Mouse (Mus musculus) forebrain, embryonic 10.5 days (tissue): ENCODE results near the gene Ddx19b. TPM values are rescaled to one million over a fixed set of nuclear protein-coding genes. Genes with fewer than 3 reads are reported as not detected.
"Not testable (repeated sequence)": the region's sequence is repeated elsewhere in the genome, so short reads cannot be mapped to it uniquely, and the experiment has no call there.

Experiments
- DNase-seq: peaks from one replicate; pipeline ENCODE4 v3.0.0-alpha.2; 2017; ENCODE audit warnings: low spot score; ENCODE audit errors: extremely low spot score
- H3K27ac ChIP-seq: fragments of 300-500 bp; sonication (generic); 2 replicates; pipeline ENCODE4 v1.5.1; 2016; ENCODE audit warnings: mild to moderate bottlenecking
- H3K27me3 ChIP-seq: fragments of 300-500 bp; sonication (generic); 2 replicates; pipeline ENCODE4 v1.6.1; 2016; ENCODE audit warnings: mild to moderate bottlenecking; ENCODE audit not compliant: poor library complexity, severe bottlenecking
- H3K36me3 ChIP-seq: fragments of 300-500 bp; sonication (generic); replicated peaks from 2 replicates; pipeline ENCODE4 v1.6.1; 2016; ENCODE audit warnings: mild to moderate bottlenecking, moderate library complexity
- H3K4me1 ChIP-seq: fragments of 300-500 bp; sonication (generic); 2 replicates; pipeline ENCODE4 v1.6.1; 2016
- H3K4me3 ChIP-seq: fragments of 300-500 bp; sonication (generic); 2 replicates; pipeline ENCODE4 v1.5.1; 2016; ENCODE audit warnings: mild to moderate bottlenecking, moderate library complexity
- H3K9me3 ChIP-seq: fragments of 300-500 bp; sonication (generic); 2 replicates; pipeline ENCODE4 v1.6.1; 2016; ENCODE audit warnings: mild to moderate bottlenecking, moderate library complexity
- WGBS: fragments of 180-500 bp; shearing (Covaris S2); methylation state at CpG from one replicate; pipeline ENCODE4 v1.1.7; 2016; 5-methylcytosine and 5-hydroxymethylcytosine counted together
- polyA plus RNA-seq: library from polyadenylated mRNA; unstranded; fragments of >200 nt; fragmentation: Nextera tagmentation; extraction: Ambion mirVana; gene quantifications from 2 replicates; pipeline ENCODE4 v1.2.1, GENCODE M21; 2016

Ddx19b gene
- 11.8 and 12.4 TPM in 2 replicates for polyA plus RNA-seq

- WGBS = 96% methylated on average over 19 of the region's 19 CpGs
- DNase-seq = no peak
- peaks cover 35% of the 10 kb centered on the region for H3K4me1 ChIP-seq
- H3K4me3 ChIP-seq = no peak within 1 kb of the TSS
- peaks cover 14% of the 10 kb centered on the region for H3K36me3 ChIP-seq
- no peak within 1 kb of the TSS for H3K27ac ChIP-seq
- H3K9me3 ChIP-seq = no peaks in the 10 kb centered on the region
- H3K27me3 ChIP-seq = peaks cover 16% of the 10 kb centered on the region
Measured at GRCm38 (mm10) chr8:111031572-111031971, at the start of gene Ddx19b. Gene Ddx19b (minus strand): TSS chr8:111031751.

GRCm38 (mm10) chr8:111079861-111080271 lies 48.3 kb upstream of the Ddx19b start:
- Histone ChIP-seq H3K27ac (peak overlapping the region; percentile 60), H3K27me3 (no peaks in the 10 kb centered on the region), H3K4me1 (peaks cover 42% of the 10 kb centered on the region), H3K4me3 (no peak overlapping the region), H3K36me3 (no peaks in the 10 kb centered on the region), H3K9me3 (no peaks in the 10 kb centered on the region)
- DNase-seq = no peak
- WGBS = 44% methylated on average over 6 of the region's 6 CpGs

GRCm38 (mm10) chr8:111079461-111079860 lies 47.9 kb upstream of the Ddx19b start:
- H3K9me3 ChIP-seq = no peaks in the 10 kb centered on the region
- WGBS = 81% methylated on average over 5 of the region's 5 CpGs
- H3K36me3 ChIP-seq = no peaks in the 10 kb centered on the region
- DNase-seq = no peak
- H3K27ac ChIP-seq = 0 out of 2 replicates have a peak overlapping the region, but pooled peaks have one; percentile 60
- H3K4me1 ChIP-seq = peaks cover 42% of the 10 kb centered on the region
- H3K4me3 ChIP-seq = no peak overlapping the region
- no peaks in the 10 kb centered on the region for H3K27me3 ChIP-seq

GRCm38 (mm10) chr8:111075926-111076325 lies 44.4 kb upstream of the Ddx19b start:
- DNase-seq = no peak
- Histone ChIP-seq H3K4me1 (peaks cover 25% of the 10 kb centered on the region), H3K27ac (no peak overlapping the region), H3K9me3 (no peaks in the 10 kb centered on the region), H3K4me3 (no peak overlapping the region), H3K27me3 (no peaks in the 10 kb centered on the region), H3K36me3 (no peaks in the 10 kb centered on the region)
- WGBS = 80% methylated on average over 3 of the region's 3 CpGs

- not testable (repeated sequence) for H3K27me3 ChIP-seq, H3K4me1 ChIP-seq, DNase-seq, H3K36me3 ChIP-seq, H3K4me3 ChIP-seq, H3K9me3 ChIP-seq, H3K27ac ChIP-seq
- 89% methylated on average over 9 of the region's 9 CpGs for WGBS
Measured at GRCm38 (mm10) chr8:111068660-111069059, 37.1 kb upstream of the Ddx19b start.

- Histone ChIP-seq H3K4me3 (no peak overlapping the region), H3K36me3 (no peaks in the 10 kb centered on the region), H3K4me1 (peaks cover 8% of the 10 kb centered on the region), H3K9me3 (no peaks in the 10 kb centered on the region), H3K27me3 (peaks cover 4% of the 10 kb centered on the region; the same call in 1 of the 2 replicates), H3K27ac (no peak overlapping the region)
- DNase-seq = no peak
- 29% methylated on average over 10 of the region's 10 CpGs for WGBS
Measured at GRCm38 (mm10) chr8:111067439-111067838, 35.9 kb upstream of the Ddx19b start.

- no peaks in the 10 kb centered on the region for H3K9me3 ChIP-seq
- 62% methylated on average over 4 of the region's 4 CpGs for WGBS
- H3K27me3 ChIP-seq = peaks cover 4% of the 10 kb centered on the region; the same call in 1 of the 2 replicates
- H3K36me3 ChIP-seq = no peaks in the 10 kb centered on the region
- DNase-seq = no peak
- peaks cover 15% of the 10 kb centered on the region for H3K4me1 ChIP-seq
- H3K4me3 ChIP-seq = no peak overlapping the region
- no peak overlapping the region for H3K27ac ChIP-seq
Measured at GRCm38 (mm10) chr8:111066308-111066707, 34.8 kb upstream of the Ddx19b start.

- WGBS = 52% methylated on average over 2 of the region's 2 CpGs
Measured at GRCm38 (mm10) chr8:111062893-111063292, 31.3 kb upstream of the Ddx19b start.

GRCm38 (mm10) chr8:111062072-111062757 lies 30.7 kb upstream of the Ddx19b start:
- Histone ChIP-seq H3K27me3 (peaks cover 9% of the 10 kb centered on the region; the same call in 1 of the 2 replicates), H3K9me3 (no peaks in the 10 kb centered on the region), H3K4me3 (peak overlapping the region; percentile 57), H3K4me1 (peaks cover 42% of the 10 kb centered on the region), H3K27ac (peak overlapping the region; percentile 86), H3K36me3 (peaks cover 21% of the 10 kb centered on the region)
- under 1% methylated on average over 27 of the region's 27 CpGs for WGBS
- peak; percentile 92 for DNase-seq

More at GRCm38 (mm10) chr8:111062893-111063292, 31.3 kb upstream of the Ddx19b start:
- Histone ChIP-seq H3K27ac (0 out of 2 replicates have a peak overlapping the region, but pooled peaks have one; percentile 86), H3K36me3 (peaks cover 14% of the 10 kb centered on the region), H3K4me3 (peak overlapping the region; percentile 57), H3K27me3 (peaks cover 9% of the 10 kb centered on the region; the same call in 1 of the 2 replicates), H3K9me3 (no peaks in the 10 kb centered on the region), H3K4me1 (peaks cover 35% of the 10 kb centered on the region)
- no peak for DNase-seq

GRCm38 (mm10) chr8:111061688-111062071 lies 30.1 kb upstream of the Ddx19b start:
- peaks cover 26% of the 10 kb centered on the region for H3K36me3 ChIP-seq
- peaks cover 48% of the 10 kb centered on the region for H3K4me1 ChIP-seq
- DNase-seq = no peak
- peak overlapping the region; percentile 57 for H3K4me3 ChIP-seq
- peak overlapping the region; percentile 86 for H3K27ac ChIP-seq
- peaks cover 9% of the 10 kb centered on the region; the same call in 1 of the 2 replicates for H3K27me3 ChIP-seq
- no peaks in the 10 kb centered on the region for H3K9me3 ChIP-seq
- 0% methylated on average over 14 of the region's 14 CpGs for WGBS

GRCm38 (mm10) chr8:111058946-111059572 lies 27.5 kb upstream of the Ddx19b start:
- H3K4me3 ChIP-seq = no peak overlapping the region
- 0 out of 2 replicates have a peak, but pooled peaks cover 5% of the 10 kb centered on the region for H3K27me3 ChIP-seq
- WGBS = 68% methylated on average over 2 of the region's 2 CpGs
- peaks cover 48% of the 10 kb centered on the region for H3K4me1 ChIP-seq
- H3K9me3 ChIP-seq = 0 out of 2 replicates have a peak, but pooled peaks cover 2% of the 10 kb centered on the region
- no peak overlapping the region for H3K27ac ChIP-seq
- no peak for DNase-seq
- peaks cover 49% of the 10 kb centered on the region for H3K36me3 ChIP-seq

GRCm38 (mm10) chr8:111056691-111057293 lies 25.2 kb upstream of the Ddx19b start:
- WGBS = under 1% methylated on average over 63 of the region's 63 CpGs

More at GRCm38 (mm10) chr8:111056691-111057293, 25.2 kb upstream of the Ddx19b start:
- Histone ChIP-seq H3K27ac (peak overlapping the region; percentile 95), H3K9me3 (0 out of 2 replicates have a peak, but pooled peaks cover 2% of the 10 kb centered on the region), H3K36me3 (peaks cover 72% of the 10 kb centered on the region), H3K4me1 (peaks cover 37% of the 10 kb centered on the region), H3K4me3 (peak overlapping the region; percentile 98), H3K27me3 (0 out of 2 replicates have a peak, but pooled peaks cover 5% of the 10 kb centered on the region)
- peak; percentile 44 for DNase-seq
